Mouse (Mus musculus) embryonic stem cell, embryonic (primary cell): ENCODE results near the gene 5730480H06Rik.

Experiments
- CTCF ChIA-PET, 4 experiments: fragments of 300-600 bp in 2 of 4; fragments of 350-600 bp in 2 of 4; sonication (Branson Sonifier 250); formaldehyde crosslinking; loops; one replicate each; lab custom pipeline; 2022; ENCODE audit warnings: inconsistent platforms in 2 of 4; lab: Charles Lee
- POLR2A ChIA-PET, 4 experiments: fragments of 300-600 bp in 2 of 4; fragments of 350-600 bp in 2 of 4; sonication (Branson Sonifier 250); formaldehyde crosslinking; loops; one replicate each; lab custom pipeline; 2022; ENCODE audit warnings: antibody characterized with exemption in 4 of 4, inconsistent platforms in 1 of 4; lab: Charles Lee

The 5730480H06Rik gene

DNA sequence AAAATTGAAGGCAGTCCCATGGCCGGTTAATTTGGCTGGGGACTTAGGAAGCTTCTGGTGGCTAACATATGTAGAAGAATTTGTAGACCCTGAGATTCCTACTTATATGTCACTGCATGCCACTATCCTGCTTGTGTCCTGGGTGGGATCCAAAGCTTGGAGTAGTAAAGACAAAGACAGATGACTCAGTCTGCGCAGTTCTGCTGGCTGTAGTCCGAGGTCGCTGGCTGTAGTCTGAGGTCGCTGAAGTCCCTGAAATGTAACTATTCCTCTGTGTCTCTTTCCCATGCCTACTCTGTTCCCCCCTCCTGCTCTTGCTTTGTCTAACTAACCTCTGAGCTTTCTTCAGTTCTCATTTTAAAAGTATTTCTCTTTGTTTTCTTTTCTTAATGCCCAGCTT is 82.6 kb downstream of the 5730480H06Rik start:
- ChIA-PET POLR2A (no interaction called here), CTCF (no interaction called here)

DNA sequence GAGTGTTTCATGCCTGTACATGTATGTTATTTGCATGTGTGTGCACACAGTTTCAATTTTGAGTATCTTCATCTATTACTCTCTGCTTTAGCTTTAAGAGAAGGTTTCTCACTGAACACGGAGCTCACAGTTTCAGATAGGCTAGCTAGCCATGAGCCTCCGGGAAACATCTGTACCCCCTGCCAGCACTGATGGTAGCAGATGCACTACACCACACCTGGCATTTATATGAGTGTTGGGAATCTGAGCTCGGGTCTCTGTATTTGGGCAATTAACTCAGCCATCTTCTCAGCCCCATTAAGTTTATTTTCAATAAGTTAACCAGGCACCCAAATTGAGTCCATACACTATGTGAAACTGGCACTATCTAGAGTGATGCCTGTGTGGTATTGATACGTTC is 83.7 kb downstream of the 5730480H06Rik start:
- ChIA-PET CTCF (interaction anchor here in 1 of 4 experiments (0.7 kb wide), 1 partner anchor 19 kb away, joined by 4 read pairs; no protein-coding TSS in a partner anchor), POLR2A (interaction anchor here in 1 of 4 experiments (0.9 kb wide), 1 partner anchor 11 kb away, joined by 3 read pairs; no protein-coding TSS in a partner anchor)

DNA sequence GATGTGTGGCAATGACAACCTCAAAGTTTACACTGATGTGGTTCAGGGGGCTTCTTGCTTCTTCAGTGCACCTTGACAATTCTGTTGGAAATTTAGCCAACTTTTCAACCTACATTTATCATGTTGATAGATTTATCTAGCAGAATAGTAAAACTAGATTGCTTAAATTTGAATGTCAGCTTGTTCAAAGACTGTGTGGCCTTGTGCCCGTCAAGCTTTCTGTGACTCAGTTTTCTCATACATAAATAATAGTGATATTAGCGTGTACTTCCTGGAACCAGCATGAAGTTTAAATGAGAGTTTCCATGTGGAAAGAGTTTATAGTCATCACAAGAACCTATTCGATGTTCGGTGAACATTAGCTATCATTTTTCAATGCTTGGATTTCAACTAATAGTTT is 84.5 kb downstream of the 5730480H06Rik start:
- POLR2A ChIA-PET = no interaction called here
- CTCF ChIA-PET = no interaction called here

DNA sequence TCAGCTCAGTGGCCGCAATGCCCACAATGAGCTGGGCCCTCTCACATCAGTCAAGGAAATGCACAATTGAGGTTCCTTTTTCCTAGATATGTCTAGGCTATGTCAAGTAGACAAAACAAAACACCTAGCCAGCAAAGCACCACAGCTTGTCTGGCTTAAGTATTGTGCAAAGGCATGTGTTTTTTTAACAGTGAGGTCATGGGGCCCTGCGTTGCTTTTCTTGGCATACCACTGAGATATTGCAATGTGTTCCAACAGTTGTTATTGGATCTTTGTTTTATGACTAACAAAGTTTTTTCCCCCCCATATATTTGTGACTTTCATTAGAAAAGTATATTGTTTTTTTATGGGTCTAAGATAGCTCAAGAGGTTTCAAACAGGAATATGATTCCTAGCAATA is 92.0 kb downstream of the 5730480H06Rik start:
- ChIA-PET CTCF (no interaction called here), POLR2A (interaction anchor here in 1 of 4 experiments (0.7 to 1.3 kb wide), 2 partner anchors 91 to 268 kb away, joined by 3 read pairs; no protein-coding TSS in a partner anchor)

DNA sequence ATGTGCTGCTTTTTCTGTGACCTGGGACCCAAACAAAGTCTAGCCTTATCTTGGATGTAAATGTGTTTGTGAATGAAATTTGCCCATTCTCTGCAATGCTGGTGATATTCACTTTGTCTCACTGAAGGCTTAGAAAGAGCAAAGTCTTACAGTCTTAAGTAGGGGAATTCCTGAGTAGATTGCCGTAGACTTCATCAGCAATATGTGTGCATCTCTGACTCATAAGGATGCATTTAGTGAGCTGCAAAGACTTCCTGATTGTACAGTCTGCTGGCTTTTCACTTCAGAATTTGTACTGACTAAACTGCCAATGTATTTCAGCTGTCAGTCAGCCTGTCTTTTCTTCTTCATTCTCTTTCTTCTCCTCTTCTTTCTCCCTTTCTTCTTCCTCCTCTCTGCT is 94.2 kb downstream of the 5730480H06Rik start:
- ChIA-PET POLR2A (no interaction called here), CTCF (no interaction called here)

DNA sequence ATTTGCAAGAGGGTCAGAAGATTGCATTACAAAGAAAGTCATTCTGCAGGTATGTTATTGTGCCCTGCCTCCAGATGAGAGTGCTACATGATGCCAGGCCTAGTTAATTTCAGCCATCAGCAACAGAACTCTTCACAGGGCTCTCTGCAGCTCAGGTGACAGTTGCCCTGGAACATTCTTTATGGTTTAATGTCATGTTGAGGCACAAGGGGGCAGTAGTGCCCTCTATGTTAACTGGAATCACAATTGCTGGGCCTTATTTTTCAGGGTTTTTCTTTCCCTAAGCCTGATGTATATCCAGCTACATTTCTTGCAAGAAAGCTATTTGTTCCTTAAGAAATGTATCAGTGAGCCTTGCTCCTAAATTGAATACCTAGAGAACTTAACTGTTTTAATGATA is 102.7 kb downstream of the 5730480H06Rik start:
- CTCF ChIA-PET = interaction anchor here in 3 of 4 experiments (0.5 to 1.7 kb wide), 7 partner anchors 9 to 1023 kb away, joined by 3 to 4 read pairs (median 3); no protein-coding TSS in a partner anchor
- POLR2A ChIA-PET = interaction anchor here in 1 of 4 experiments (0.6 kb wide), 1 partner anchor 114 kb away, joined by 3 read pairs; no protein-coding TSS in a partner anchor

DNA sequence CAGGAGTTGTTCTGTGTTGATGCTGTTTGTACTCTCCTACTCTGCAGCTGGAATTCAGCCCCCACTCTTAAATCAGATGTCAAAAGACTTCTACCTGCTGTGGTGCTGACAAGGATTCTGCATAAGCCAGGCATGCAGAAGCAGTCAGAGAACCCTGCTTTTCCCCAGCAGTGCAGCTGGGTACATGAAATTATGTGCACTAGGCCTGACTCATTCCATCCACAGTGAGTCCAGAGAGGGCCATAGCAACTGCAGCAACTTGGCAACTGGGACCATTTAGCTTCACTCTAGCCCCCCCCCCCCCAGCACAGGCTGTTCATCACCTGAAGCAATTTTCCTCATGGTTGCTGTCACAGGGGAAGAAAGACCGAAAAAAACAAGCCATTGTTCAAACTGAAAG is 121.1 kb downstream of the 5730480H06Rik start:
- POLR2A ChIA-PET = no interaction called here

DNA sequence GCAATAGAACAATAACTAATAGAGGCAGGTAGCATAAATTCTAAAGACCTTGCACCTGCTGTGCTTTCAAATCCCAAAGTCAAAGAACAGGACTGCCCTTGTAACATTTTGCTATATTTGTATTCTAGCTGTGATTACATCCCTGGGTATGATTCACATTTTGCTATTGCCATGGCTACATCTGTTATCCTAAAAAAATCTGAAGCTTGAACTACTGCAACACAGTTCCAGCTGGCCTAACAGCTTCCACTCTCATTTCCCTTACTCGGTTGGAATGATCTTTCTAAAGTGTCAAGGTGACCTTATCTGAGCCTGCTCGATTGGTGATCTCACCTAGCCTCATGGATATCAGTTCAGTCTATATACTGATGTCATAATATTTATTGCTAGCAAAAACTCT is 132.5 kb downstream of the 5730480H06Rik start:
- CTCF ChIA-PET = interaction anchor here in 1 of 4 experiments (0.6 kb wide), 1 partner anchor 12 kb away, joined by 4 read pairs; no protein-coding TSS in a partner anchor
- POLR2A ChIA-PET = no interaction called here

More for the DNA sequence above, 121.1 kb downstream of the 5730480H06Rik start:
- CTCF ChIA-PET = no interaction called here
